Mouse (Mus musculus) C2C12 (cell line): ENCODE results near the gene Trp63.

ENCODE experiments used
- CEBPB ChIP-seq: IDR thresholded peaks from one replicate; pipeline ENCODE4 v1.6.1; 2011; ENCODE audit warnings: low read depth, mild to moderate bottlenecking, control low read depth, moderate library complexity
- CTCF ChIP-seq: IDR thresholded peaks from one replicate; pipeline ENCODE4 v1.5.1; 2011; ENCODE audit not compliant: control insufficient read depth, insufficient read depth, insufficient read length
- FOSL1 ChIP-seq: IDR thresholded peaks from one replicate; pipeline ENCODE4 v1.8.0; 2011; ENCODE audit warnings: mild to moderate bottlenecking, low read length; ENCODE audit not compliant: poor library complexity, insufficient read depth, severe bottlenecking
- MAX ChIP-seq: IDR thresholded peaks from one replicate; pipeline ENCODE4 v1.6.1; 2011; ENCODE audit warnings: mild to moderate bottlenecking, control low read depth
- MYOD1 ChIP-seq: IDR thresholded peaks from one replicate; pipeline ENCODE4 v1.6.1; 2011; ENCODE audit warnings: low read depth; ENCODE audit not compliant: control insufficient read depth, insufficient read length
- MYOG ChIP-seq: IDR thresholded peaks from one replicate; pipeline ENCODE4 v1.6.1; 2011; ENCODE audit not compliant: control insufficient read depth, insufficient read length; ENCODE audit errors: extremely low read depth
- USF1 ChIP-seq: IDR thresholded peaks from one replicate; pipeline ENCODE4 v1.6.1; 2011; ENCODE audit warnings: low read depth, mild to moderate bottlenecking, control low read depth, moderate library complexity

GRCm38 (mm10) chr16:25842996-25843395 is 159.4 kb downstream of the Trp63 start:
- TF ChIP-seq CTCF, result no peak
- no peak for TF ChIP-seq MYOG
- TF ChIP-seq FOSL1, result no peak
- no peak for TF ChIP-seq MAX
- TF ChIP-seq CEBPB, result no peak
- no peak for TF ChIP-seq USF1
- TF ChIP-seq MYOD1, result no peak
